ENCODE assay signal across 25 mouse cellular contexts in the genomic region with DNA sequence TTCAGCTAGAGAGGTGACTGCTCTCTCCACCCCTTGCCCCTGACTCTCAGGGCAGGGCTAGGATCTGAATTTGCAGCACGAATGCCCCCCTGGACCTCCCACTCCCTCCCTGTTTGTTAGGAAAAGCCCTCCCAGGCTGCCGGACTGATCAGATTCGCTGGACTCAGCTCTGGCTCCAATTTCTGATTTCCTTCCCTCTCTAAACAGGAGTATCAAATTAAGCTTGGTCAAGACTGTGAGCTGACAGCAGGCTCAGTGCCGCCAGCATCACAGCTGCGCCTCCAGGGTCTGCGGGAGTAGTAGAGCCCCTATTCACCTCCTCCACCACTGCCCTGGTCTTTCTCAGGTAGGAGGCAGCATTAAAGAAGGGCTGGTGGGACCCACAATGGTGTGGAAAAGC.
DNase-seq lines count a peak whose midpoint lies in the region; ATAC-seq and TF ChIP-seq lines count a peak whose summit lies in the region.
"Had no signal": no experiment of that assay in that cellular context is flagged by ENCODE, and none has a peak within 500 bp of the region (broad histone marks: within the 10 kb centered on the region; RNA-seq: fewer than 3 reads in every experiment).

No protein-coding gene starts in this region.

- TF ChIP-seq POLR2A in limb, embryonic 14.5 days (IDR thresholded peaks at IDR 0.05; ENCODE audit: borderline replicate concordance, extremely low read depth, insufficient read depth, insufficient read length): no peak

- H3K36me3 ChIP-seq in forebrain, embryonic 10.5 days (replicated peaks): no peaks in the 10 kb centered on the region
- H3K36me3 ChIP-seq in forebrain, embryonic 11.5 days (ENCODE audit: control insufficient read depth, insufficient read depth, low read length): no peaks in the 10 kb centered on the region
- no peaks in the 10 kb centered on the region for H3K36me3 ChIP-seq in kidney, embryonic 15.5 days
- H3K36me3 ChIP-seq in embryonic facial prominence, embryonic 14.5 days (ENCODE audit: control insufficient read depth, insufficient read depth, low read length): no peaks in the 10 kb centered on the region
- H3K36me3 ChIP-seq in limb, embryonic 14.5 days (ENCODE audit: control insufficient read depth, insufficient read depth, low read length): no peaks in the 10 kb centered on the region
- H3K36me3 ChIP-seq: heart, embryonic 12.5 days; hindbrain, embryonic 12.5 days; liver, embryonic 13.5 days; neural tube, embryonic 15.5 days; stomach, embryonic 15.5 days had no signal

- H3K4me1 ChIP-seq in forebrain, embryonic 10.5 days: peaks cover 37% of the 10 kb centered on the region
- no peaks in the 10 kb centered on the region for H3K4me1 ChIP-seq in forebrain, embryonic 11.5 days (replicated peaks; ENCODE audit: control insufficient read depth, insufficient read depth, low read length)
- peaks cover 36% of the 10 kb centered on the region for H3K4me1 ChIP-seq in kidney, embryonic 15.5 days
- peaks cover 31% of the 10 kb centered on the region for H3K4me1 ChIP-seq in embryonic facial prominence, embryonic 14.5 days (ENCODE audit: control insufficient read depth, insufficient read depth, low read length)
- H3K4me1 ChIP-seq in limb, embryonic 14.5 days (ENCODE audit: control insufficient read depth, insufficient read depth, low read length): peaks cover 5% of the 10 kb centered on the region; the same call in 1 of the 2 replicates

- peak overlapping the region; percentile 25; the same call in 1 of the 2 replicates for H3K27ac ChIP-seq in forebrain, embryonic 10.5 days
- H3K27ac ChIP-seq in forebrain, embryonic 11.5 days (ENCODE audit: low read depth, low read length): no peak overlapping the region
- H3K27ac ChIP-seq in kidney, embryonic 15.5 days: peak overlapping the region; percentile 59
- no peak overlapping the region for H3K27ac ChIP-seq in embryonic facial prominence, embryonic 14.5 days (replicated peaks; ENCODE audit: low read depth, low read length)
- H3K27ac ChIP-seq in limb, embryonic 14.5 days (replicated peaks; ENCODE audit: low read depth, low read length): no peak overlapping the region
- H3K27ac ChIP-seq: embryonic facial prominence, embryonic 13.5 days; hindbrain, embryonic 12.5 days; liver, embryonic 13.5 days; neural tube, embryonic 15.5 days; stomach, embryonic 15.5 days had no signal

- no peaks in the 10 kb centered on the region for H3K27me3 ChIP-seq in forebrain, embryonic 10.5 days (ENCODE audit: poor library complexity, severe bottlenecking)
- H3K27me3 ChIP-seq in forebrain, embryonic 11.5 days (ENCODE audit: control insufficient read depth, insufficient read depth, low read length): no peaks in the 10 kb centered on the region
- H3K27me3 ChIP-seq in kidney, embryonic 15.5 days: no peaks in the 10 kb centered on the region; the same call in 1 of the 2 replicates
- H3K27me3 ChIP-seq in embryonic facial prominence, embryonic 14.5 days (replicated peaks; ENCODE audit: control insufficient read depth, insufficient read depth, low read length): no peaks in the 10 kb centered on the region
- no peaks in the 10 kb centered on the region for H3K27me3 ChIP-seq in limb, embryonic 14.5 days (ENCODE audit: control insufficient read depth, insufficient read depth, low read length)
- H3K27me3 ChIP-seq: liver, embryonic 13.5 days; stomach, embryonic 15.5 days had no signal

- no peak overlapping the region for H3K9ac ChIP-seq in forebrain, embryonic 11.5 days (ENCODE audit: low read length)
- no peak overlapping the region for H3K9ac ChIP-seq in kidney, embryonic 15.5 days
- H3K9ac ChIP-seq in embryonic facial prominence, embryonic 14.5 days (ENCODE audit: low read depth, low read length): no peak overlapping the region
- 0 out of 2 replicates have a peak overlapping the region, but pooled peaks have one; percentile 18 for H3K9ac ChIP-seq in limb, embryonic 14.5 days (ENCODE audit: low read depth, low read length, severe bottlenecking)
- H3K9ac ChIP-seq: embryonic facial prominence, embryonic 13.5 days; heart, embryonic 12.5 days; hindbrain, embryonic 12.5 days; liver, embryonic 13.5 days; neural tube, embryonic 15.5 days; stomach, embryonic 15.5 days had no signal

- WGBS in forebrain, embryonic 10.5 days: 37% methylated on average over 6 of the region's 6 CpGs
- WGBS in forebrain, embryonic 11.5 days: 41% methylated on average over 6 of the region's 6 CpGs
- 16% methylated on average over 6 of the region's 6 CpGs for WGBS in kidney, embryonic 15.5 days
- 9% methylated on average over 6 of the region's 6 CpGs for WGBS in embryonic facial prominence, embryonic 14.5 days
- 9% methylated on average over 6 of the region's 6 CpGs for WGBS in limb, embryonic 14.5 days

- no peak overlapping the region for H3K4me3 ChIP-seq in forebrain, embryonic 10.5 days
- H3K4me3 ChIP-seq in forebrain, embryonic 11.5 days (ENCODE audit: low read depth, low read length): no peak overlapping the region
- no peak overlapping the region for H3K4me3 ChIP-seq in kidney, embryonic 15.5 days (replicated peaks)
- no peak overlapping the region for H3K4me3 ChIP-seq in embryonic facial prominence, embryonic 14.5 days (ENCODE audit: low read depth, low read length)
- no peak overlapping the region for H3K4me3 ChIP-seq in limb, embryonic 14.5 days (replicated peaks; ENCODE audit: low read length)
- H3K4me3 ChIP-seq: embryonic facial prominence, embryonic 13.5 days; heart, embryonic 12.5 days; hindbrain, embryonic 12.5 days; liver, embryonic 13.5 days; neural tube, embryonic 15.5 days; stomach, embryonic 15.5 days had no signal

- no peak for ATAC-seq in forebrain, embryonic 11.5 days (replicated peaks; ENCODE audit: low FRiP score)
- ATAC-seq in kidney, embryonic 15.5 days (replicated peaks; ENCODE audit: low FRiP score): peak; percentile 59
- ATAC-seq in embryonic facial prominence, embryonic 14.5 days (ENCODE audit: low read depth): peak; percentile 48; the same call in 1 of the 2 replicates
- no peak for ATAC-seq in limb, embryonic 14.5 days (ENCODE audit: low FRiP score, low read depth)
- ATAC-seq in erythroblast, adult 5-6 weeks (replicated peaks; ENCODE audit: low FRiP score, poor library complexity, severe bottlenecking): no peak
- ATAC-seq: forebrain, embryonic 16.5 days had no signal

- no peak for DNase-seq in forebrain, embryonic 10.5 days (ENCODE audit: extremely low spot score, low spot score)
- no peak for DNase-seq in forebrain, embryonic 11.5 days (ENCODE audit: low spot score)
- DNase-seq in kidney, postnatal 4 days: no peak
- peak; percentile 58 for DNase-seq in embryonic facial prominence, embryonic 14.5 days (ENCODE audit: low spot score)
- DNase-seq in limb, embryonic 14.5 days (ENCODE audit: low spot score): no peak
- DNase-seq in urinary bladder, postnatal 14 days (ENCODE audit: low spot score): no peak
- DNase-seq: adrenal gland, postnatal 10 days; cerebellum, adult 2 months; heart, adult 18-20 months; heart, postnatal 14 days; kidney, adult 2 months; left cerebral cortex, postnatal 4 days; liver, embryonic 13.5 days; lung, adult 2 months; lung, postnatal 14 days; thymus, postnatal 36 days had no signal

- H3K9me3 ChIP-seq in forebrain, embryonic 10.5 days: no peaks in the 10 kb centered on the region
- no peaks in the 10 kb centered on the region for H3K9me3 ChIP-seq in forebrain, embryonic 11.5 days (ENCODE audit: control insufficient read depth, low read length)
- no peaks in the 10 kb centered on the region for H3K9me3 ChIP-seq in kidney, embryonic 15.5 days (replicated peaks)
- H3K9me3 ChIP-seq in embryonic facial prominence, embryonic 14.5 days (ENCODE audit: control insufficient read depth, low read length): no peaks in the 10 kb centered on the region
- H3K9me3 ChIP-seq in limb, embryonic 14.5 days (ENCODE audit: control insufficient read depth, low read length): no peaks in the 10 kb centered on the region
- H3K9me3 ChIP-seq: embryonic facial prominence, embryonic 13.5 days; heart, embryonic 12.5 days; hindbrain, embryonic 12.5 days; liver, embryonic 13.5 days; neural tube, embryonic 15.5 days; stomach, embryonic 15.5 days had no signal

- H3K4me2 ChIP-seq in forebrain, embryonic 11.5 days (ENCODE audit: low read depth, low read length, severe bottlenecking): no peak overlapping the region
- H3K4me2 ChIP-seq in kidney, embryonic 15.5 days: peak overlapping the region; percentile 29; the same call in 1 of the 2 replicates
- H3K4me2 ChIP-seq in embryonic facial prominence, embryonic 14.5 days (ENCODE audit: low read depth, low read length): 0 out of 2 replicates have a peak overlapping the region, but pooled peaks have one; percentile 7
- no peak overlapping the region for H3K4me2 ChIP-seq in limb, embryonic 14.5 days (replicated peaks; ENCODE audit: low read depth, low read length, severe bottlenecking)
- H3K4me2 ChIP-seq: embryonic facial prominence, embryonic 13.5 days; heart, embryonic 12.5 days; hindbrain, embryonic 12.5 days; liver, embryonic 13.5 days; midbrain, embryonic 11.5 days; neural tube, embryonic 15.5 days; stomach, embryonic 15.5 days had no signal

Comparison
In these comparisons a context has a peak if more than half of its experiments do, and no peak if none do; other contexts are left out.
1. H3K27ac ChIP-seq: peak in forebrain, embryonic 10.5 days (single experiment) and kidney, embryonic 15.5 days (single experiment); none in forebrain, embryonic 11.5 days (single experiment), embryonic facial prominence, embryonic 14.5 days (single experiment) and limb, embryonic 14.5 days (single experiment).
2. ATAC-seq: peak in kidney, embryonic 15.5 days (single experiment) and embryonic facial prominence, embryonic 14.5 days (single experiment); none in forebrain, embryonic 11.5 days (single experiment), limb, embryonic 14.5 days (single experiment) and erythroblast, adult 5-6 weeks (single experiment).
3. H3K4me2 ChIP-seq: peak in kidney, embryonic 15.5 days (single experiment) and embryonic facial prominence, embryonic 14.5 days (single experiment); none in forebrain, embryonic 11.5 days (single experiment) and limb, embryonic 14.5 days (single experiment).